Mouse (Mus musculus) lung, embryonic 14.5 days (tissue): ENCODE measurements around the gene Grip1. TPM values are rescaled to one million over a fixed set of nuclear protein-coding genes. Genes with fewer than 3 reads are reported as not detected.

Experiments
- ATAC-seq: fragments of 200-750 bp; cut with Nextera tagmentation; 2 replicates; pipeline ENCODE4 v1.8.0; 2017; ENCODE audit warnings: mild to moderate bottlenecking, moderate TSS enrichment, moderate library complexity; ENCODE audit not compliant: insufficient read depth
- DNase-seq: peaks from one replicate; pipeline ENCODE4 v3.0.0-alpha.2; 2015
- H3K27ac ChIP-seq: fragments of 300-500 bp; sonication (generic); 2 replicates; pipeline ENCODE4 v1.5.1; 2014; ENCODE audit warnings: low read depth, mild to moderate bottlenecking, moderate library complexity
- H3K27me3 ChIP-seq: fragments of 300-500 bp; sonication (generic); 2 replicates; pipeline ENCODE4 v1.6.1; 2014; ENCODE audit warnings: low read length, control low read depth; ENCODE audit not compliant: insufficient read depth
- H3K36me3 ChIP-seq: fragments of 300-500 bp; sonication (generic); 2 replicates; pipeline ENCODE4 v1.6.1; 2014; ENCODE audit warnings: control low read depth; ENCODE audit not compliant: insufficient read depth
- H3K4me1 ChIP-seq: fragments of 300-500 bp; sonication (generic); 2 replicates; pipeline ENCODE4 v1.6.1; 2014; ENCODE audit warnings: antibody characterized with exemption, control low read depth; ENCODE audit not compliant: insufficient read depth
- H3K4me2 ChIP-seq: fragments of 300-500 bp; sonication (generic); 2 replicates; pipeline ENCODE4 v1.6.1; 2014; ENCODE audit warnings: mild to moderate bottlenecking
- H3K4me3 ChIP-seq: fragments of 300-500 bp; sonication (generic); 2 replicates; pipeline ENCODE4 v1.5.1; 2014; ENCODE audit warnings: low read depth, low read length
- H3K9ac ChIP-seq: fragments of 300-500 bp; sonication (generic); 2 replicates; pipeline ENCODE4 v1.6.1; 2014
- H3K9me3 ChIP-seq: fragments of 300-500 bp; sonication (generic); 2 replicates; pipeline ENCODE4 v1.6.1; 2016; ENCODE audit warnings: low read depth, low read length, control low read depth
- CTCF ChIP-seq: IDR thresholded peaks from 2 replicates; pipeline ENCODE4 v1.5.1; 2016; ENCODE audit warnings: antibody characterized with exemption, low read depth
- WGBS: fragments of 180-500 bp; shearing (Covaris S2); extraction: QIAGEN DNeasy Blood & Tissue Kit; methylation state at CpG from one replicate; pipeline ENCODE4 v1.1.7; 2014; 5-methylcytosine and 5-hydroxymethylcytosine counted together
- polyA plus RNA-seq: library from polyadenylated mRNA; unstranded; fragments of >200 nt; fragmentation: Nextera tagmentation; extraction: Ambion mirVana; gene quantifications from 2 replicates; pipeline ENCODE4 v1.2.1, GENCODE M21; 2014

Grip1 gene
- polyA plus RNA-seq, 1 experiment from 2014 or later: 2.6 TPM

DNA sequence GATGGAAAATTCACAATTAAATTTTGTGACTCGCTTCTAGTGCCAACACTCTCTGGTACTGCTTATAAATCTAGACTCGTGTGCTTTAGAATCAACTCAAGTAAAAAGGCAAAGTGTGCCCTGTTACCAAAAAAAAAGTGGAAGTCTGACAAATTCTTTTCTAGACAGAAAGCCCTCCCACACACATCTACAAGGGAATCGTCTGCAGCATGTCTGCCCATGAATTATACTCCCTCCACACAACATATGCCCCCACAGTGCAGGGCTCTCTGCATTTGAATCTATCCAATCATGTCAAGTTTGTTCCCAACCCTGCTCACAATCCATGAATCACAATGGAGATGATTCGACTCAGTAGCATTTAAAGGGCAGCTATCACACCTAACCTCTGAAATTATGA is 380.5 kb downstream of the Grip1 start:
- Histone ChIP-seq H3K9ac (no peak overlapping the region), H3K27ac (no peak overlapping the region), H3K27me3 (no peaks in the 10 kb centered on the region), H3K9me3 (no peaks in the 10 kb centered on the region; the same call in 1 of the 2 replicates), H3K4me3 (no peak overlapping the region), H3K4me2 (no peak overlapping the region), H3K36me3 (no peaks in the 10 kb centered on the region), H3K4me1 (no peaks in the 10 kb centered on the region)
- DNase-seq: no peak
- no peak for TF ChIP-seq CTCF
- no peak for ATAC-seq
- WGBS: 71% methylated on average over 4 of the region's 4 CpGs

GRCm38 (mm10) chr10:119839645-119840044 is 386.0 kb downstream of the Grip1 start:
- no peak for DNase-seq
- H3K9me3 ChIP-seq: no peaks in the 10 kb centered on the region
- H3K4me2 ChIP-seq: no peak overlapping the region
- no peaks in the 10 kb centered on the region for H3K4me1 ChIP-seq
- H3K36me3 ChIP-seq: no peaks in the 10 kb centered on the region
- WGBS: 75% methylated on average over 11 of the region's 11 CpGs
- no peak overlapping the region for H3K9ac ChIP-seq
- H3K27ac ChIP-seq: no peak overlapping the region
- no peak for ATAC-seq
- H3K4me3 ChIP-seq: no peak overlapping the region
- no peak for TF ChIP-seq CTCF
- no peaks in the 10 kb centered on the region for H3K27me3 ChIP-seq

- TF ChIP-seq CTCF: no peak
- Histone ChIP-seq H3K4me1 (no peaks in the 10 kb centered on the region), H3K27me3 (no peaks in the 10 kb centered on the region), H3K27ac (no peak overlapping the region), H3K4me3 (no peak overlapping the region), H3K9ac (no peak overlapping the region), H3K4me2 (no peak overlapping the region), H3K9me3 (no peaks in the 10 kb centered on the region), H3K36me3 (no peaks in the 10 kb centered on the region)
- 78% methylated on average over 4 of the region's 4 CpGs for WGBS
- DNase-seq (no peak), ATAC-seq (no peak)
Measured at GRCm38 (mm10) chr10:119842004-119842403, 388.4 kb downstream of the Grip1 start.

- no peaks in the 10 kb centered on the region for H3K4me1 ChIP-seq
- no peak for DNase-seq
- H3K9ac ChIP-seq: no peak overlapping the region
- H3K27ac ChIP-seq: no peak overlapping the region
- WGBS: 86% methylated on average over 11 of the region's 11 CpGs
- H3K4me2 ChIP-seq: no peak overlapping the region
- no peak for ATAC-seq
- no peaks in the 10 kb centered on the region for H3K27me3 ChIP-seq
- no peak for TF ChIP-seq CTCF
- H3K9me3 ChIP-seq: no peaks in the 10 kb centered on the region
- H3K36me3 ChIP-seq: no peaks in the 10 kb centered on the region
- H3K4me3 ChIP-seq: no peak overlapping the region
Measured at GRCm38 (mm10) chr10:119845705-119846410, 392.2 kb downstream of the Grip1 start.

- ATAC-seq (no peak), DNase-seq (no peak)
- no peak overlapping the region for H3K27ac ChIP-seq
- no peak overlapping the region for H3K4me3 ChIP-seq
- WGBS: 86% methylated on average over 11 of the region's 11 CpGs
- H3K9ac ChIP-seq: no peak overlapping the region
- H3K4me1 ChIP-seq: no peaks in the 10 kb centered on the region
- no peaks in the 10 kb centered on the region for H3K27me3 ChIP-seq
- no peaks in the 10 kb centered on the region for H3K9me3 ChIP-seq
- no peak overlapping the region for H3K4me2 ChIP-seq
- no peak for TF ChIP-seq CTCF
- no peaks in the 10 kb centered on the region for H3K36me3 ChIP-seq
Measured at GRCm38 (mm10) chr10:119851594-119851993, 398.0 kb downstream of the Grip1 start.

- DNase-seq: peak; percentile 25
- no peaks in the 10 kb centered on the region for H3K4me1 ChIP-seq
- no peak for ATAC-seq
- no peaks in the 10 kb centered on the region for H3K27me3 ChIP-seq
- H3K27ac ChIP-seq: no peak overlapping the region
- 60% methylated on average over 7 of the region's 7 CpGs for WGBS
- H3K36me3 ChIP-seq: no peaks in the 10 kb centered on the region
- TF ChIP-seq CTCF: no peak
- H3K9ac ChIP-seq: no peak overlapping the region
- H3K9me3 ChIP-seq: no peaks in the 10 kb centered on the region
- H3K4me2 ChIP-seq: no peak overlapping the region
- no peak overlapping the region for H3K4me3 ChIP-seq
Measured at GRCm38 (mm10) chr10:119852582-119853135, 399.0 kb downstream of the Grip1 start.

GRCm38 (mm10) chr10:119867726-119868125 is 414.1 kb downstream of the Grip1 start:
- no peaks in the 10 kb centered on the region; the same call in 1 of the 2 replicates for H3K9me3 ChIP-seq
- H3K36me3 ChIP-seq: no peaks in the 10 kb centered on the region
- H3K27ac ChIP-seq: no peak overlapping the region
- TF ChIP-seq CTCF: no peak
- no peak overlapping the region for H3K4me2 ChIP-seq
- H3K4me3 ChIP-seq: no peak overlapping the region
- no peak for DNase-seq
- no peak for ATAC-seq
- WGBS: 79% methylated on average over 3 of the region's 3 CpGs
- no peak overlapping the region for H3K9ac ChIP-seq
- no peaks in the 10 kb centered on the region for H3K4me1 ChIP-seq
- H3K27me3 ChIP-seq: no peaks in the 10 kb centered on the region
